ENCODE assay signal across 9 mouse cellular contexts in the genomic region with DNA sequence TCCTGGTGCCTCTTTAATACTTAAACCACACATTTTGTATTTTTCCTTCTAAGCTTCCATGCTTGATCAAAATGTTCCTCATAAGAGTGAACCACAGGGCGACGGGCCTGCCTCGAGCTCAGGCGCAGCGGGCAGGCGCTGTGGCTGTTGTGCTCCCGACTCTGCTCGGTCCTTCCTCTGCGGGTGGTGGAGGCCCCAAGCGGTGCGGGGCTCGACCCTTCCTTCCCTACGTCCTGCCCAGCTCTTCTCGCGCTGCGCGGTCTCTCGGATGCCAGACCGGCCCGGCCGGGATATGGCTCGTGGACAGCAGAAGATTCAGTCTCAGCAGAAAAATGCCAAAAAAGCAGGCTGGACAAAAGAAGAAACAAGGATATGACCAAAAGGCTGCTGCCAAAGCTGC. TPM values are rescaled to one million over a fixed set of nuclear protein-coding genes. Genes with fewer than 3 reads are reported as not detected.
DNase-seq lines count a peak whose midpoint lies in the region; ATAC-seq and TF ChIP-seq lines count a peak whose summit lies in the region.
"Had no signal": no experiment of that assay in that cellular context is flagged by ENCODE, and none has a peak within 500 bp of the region (broad histone marks: within the 10 kb centered on the region; RNA-seq: fewer than 3 reads in every experiment).

No protein-coding gene starts in this region.

- peak overlapping the region; percentile 11; the same call in 1 of the 2 replicates for H3K4me3 ChIP-seq in heart, postnatal 0 days (ENCODE audit: low read depth, low read length)
- peak overlapping the region; percentile 25 for H3K4me3 ChIP-seq in hindbrain, embryonic 13.5 days
- no peak overlapping the region for H3K4me3 ChIP-seq in midbrain, embryonic 14.5 days (replicated peaks; ENCODE audit: low read depth, low read length)
- H3K4me3 ChIP-seq: liver, embryonic 15.5 days had no signal

- no peaks in the 10 kb centered on the region for H3K27me3 ChIP-seq in heart, postnatal 0 days (ENCODE audit: control insufficient read depth, insufficient read depth, low read length)
- no peaks in the 10 kb centered on the region for H3K27me3 ChIP-seq in hindbrain, embryonic 13.5 days
- no peaks in the 10 kb centered on the region for H3K27me3 ChIP-seq in midbrain, embryonic 14.5 days (ENCODE audit: control insufficient read depth, insufficient read depth, low read length)
- H3K27me3 ChIP-seq: liver, embryonic 15.5 days had no signal

- no peak overlapping the region for H3K27ac ChIP-seq in heart, postnatal 0 days (ENCODE audit: low read depth)
- H3K27ac ChIP-seq in hindbrain, embryonic 13.5 days: no peak overlapping the region
- no peak overlapping the region for H3K27ac ChIP-seq in midbrain, embryonic 14.5 days (replicated peaks; ENCODE audit: low read depth, low read length)
- H3K27ac ChIP-seq: liver, embryonic 15.5 days had no signal

- no peaks in the 10 kb centered on the region for H3K9me3 ChIP-seq in heart, postnatal 0 days (replicated peaks; ENCODE audit: control insufficient read depth, low read length)
- no peaks in the 10 kb centered on the region for H3K9me3 ChIP-seq in hindbrain, embryonic 13.5 days
- no peaks in the 10 kb centered on the region for H3K9me3 ChIP-seq in midbrain, embryonic 14.5 days (ENCODE audit: control insufficient read depth, low read length)
- H3K9me3 ChIP-seq: liver, embryonic 15.5 days had no signal

- peak overlapping the region; percentile 47 for H3K4me2 ChIP-seq in heart, postnatal 0 days (ENCODE audit: low read depth, low read length)
- peak overlapping the region; percentile 43 for H3K4me2 ChIP-seq in hindbrain, embryonic 13.5 days
- peak overlapping the region; percentile 40 for H3K4me2 ChIP-seq in midbrain, embryonic 14.5 days (ENCODE audit: low read length)
- H3K4me2 ChIP-seq: liver, embryonic 15.5 days had no signal

- TF ChIP-seq CTCF in heart, postnatal 0 days (IDR thresholded peaks at IDR 0.05; ENCODE audit: low read depth): no peak

- WGBS in heart, postnatal 0 days: 14% methylated on average over 22 of the region's 22 CpGs
- WGBS in hindbrain, embryonic 13.5 days: 6% methylated on average over 22 of the region's 22 CpGs
- WGBS in midbrain, embryonic 14.5 days: 15% methylated on average over 22 of the region's 22 CpGs

- no peak for DNase-seq in heart, postnatal 0 days (ENCODE audit: low spot score)
- DNase-seq in heart, adult 9 months (ENCODE audit: low spot score in 2 of 2): no peak
- DNase-seq in cerebellum, postnatal 14 days: peak; percentile 15 to 47
- peak; percentile 16 for DNase-seq in midbrain, embryonic 14.5 days
- no peak for DNase-seq in right cerebral cortex, postnatal 36 days (ENCODE audit: low spot score in 2 of 2)
- no peak for DNase-seq in frontal cortex, postnatal 36 days (ENCODE audit: low spot score in 2 of 2)
- DNase-seq in right cerebral cortex, postnatal 14 days: no peak

- peaks cover 5% of the 10 kb centered on the region; the same call in 1 of the 2 replicates for H3K4me1 ChIP-seq in heart, postnatal 0 days (ENCODE audit: control insufficient read depth, insufficient read depth)
- peaks cover 3% of the 10 kb centered on the region; the same call in 1 of the 2 replicates for H3K4me1 ChIP-seq in hindbrain, embryonic 13.5 days (replicated peaks)
- no peaks in the 10 kb centered on the region for H3K4me1 ChIP-seq in midbrain, embryonic 14.5 days (ENCODE audit: control insufficient read depth, insufficient read depth, low read length)
- H3K4me1 ChIP-seq: liver, embryonic 15.5 days had no signal

- no peak overlapping the region for H3K9ac ChIP-seq in heart, postnatal 0 days (replicated peaks; ENCODE audit: low read depth, low read length)
- H3K9ac ChIP-seq in hindbrain, embryonic 13.5 days: no peak overlapping the region
- H3K9ac ChIP-seq in midbrain, embryonic 14.5 days (replicated peaks; ENCODE audit: low read length): peak overlapping the region; percentile 31; the same call in 1 of the 2 replicates
- H3K9ac ChIP-seq: liver, embryonic 15.5 days had no signal

- no peak for ATAC-seq in heart, postnatal 0 days (ENCODE audit: insufficient read depth, low read depth)
- no peak for ATAC-seq in hindbrain, embryonic 13.5 days (ENCODE audit: low FRiP score)
- no peak for ATAC-seq in midbrain, embryonic 14.5 days (ENCODE audit: low FRiP score, low TSS enrichment)

- TF ChIP-seq EP300 in heart, postnatal 0 days (IDR thresholded peaks at IDR 0.05; ENCODE audit: low read depth): no peak

- no peaks in the 10 kb centered on the region for H3K36me3 ChIP-seq in heart, postnatal 0 days (replicated peaks; ENCODE audit: control insufficient read depth, insufficient read depth, low read length)
- H3K36me3 ChIP-seq in hindbrain, embryonic 13.5 days: no peaks in the 10 kb centered on the region
- no peaks in the 10 kb centered on the region for H3K36me3 ChIP-seq in midbrain, embryonic 14.5 days (ENCODE audit: control insufficient read depth, insufficient read depth, low read length)
- H3K36me3 ChIP-seq: liver, embryonic 15.5 days had no signal

RNA-seq across cellular contexts. Expression of gene Hpgds, which starts 6.0 kb away (rescaled TPM):
- 1.3 and 1.9 TPM in 2 replicates for total RNA-seq in heart, postnatal 0 days (2014; rRNA removed; ENCODE audit: low replicate concordance)
- polyA plus RNA-seq in heart, postnatal 0 days (2015; fragmentation: Nextera tagmentation; extraction: Ambion mirVana): 0.96 and 2.7 TPM in 2 replicates
- polyA plus RNA-seq in hindbrain, embryonic 13.5 days (2015; fragmentation: Nextera tagmentation; extraction: Ambion mirVana): 8.6 and 9.0 TPM in 2 replicates
- 3.8 and 6.1 TPM in 2 replicates for polyA plus RNA-seq in midbrain, embryonic 14.5 days (2014; fragmentation: Nextera tagmentation; extraction: Ambion mirVana)

Comparison
In these comparisons a context has a peak if more than half of its experiments do, and no peak if none do; other contexts are left out.
1. DNase-seq: peak in cerebellum, postnatal 14 days (2 of 2) and midbrain, embryonic 14.5 days (single experiment); none in heart, postnatal 0 days (single experiment), heart, adult 9 months (0 of 2), right cerebral cortex, postnatal 36 days (0 of 2), frontal cortex, postnatal 36 days (0 of 2) and right cerebral cortex, postnatal 14 days (single experiment).
2. Peak in every context shown above with its lines, with median percentiles within 50 percentile points of each other: H3K4me2 ChIP-seq.